Mouse (Mus musculus) thymus, adult 2 months (tissue): Measurements from ENCODE around the gene Myo18a.

ENCODE experiments used
- CTCF ChIP-seq: fragments of 200-500 bp; IDR thresholded peaks from 2 replicates; pipeline ENCODE4 v1.5.1; 2012; ENCODE audit warnings: mild to moderate bottlenecking, control low read depth, low read length, moderate library complexity, borderline replicate concordance; ENCODE audit not compliant: control insufficient read depth, poor library complexity, insufficient read depth; ENCODE audit errors: extremely low read depth
- POLR2A ChIP-seq: fragments of 200-500 bp; IDR thresholded peaks from 2 replicates; pipeline ENCODE4 v1.6.1; 2012; ENCODE audit warnings: mild to moderate bottlenecking, low read length, control low read depth, moderate library complexity; ENCODE audit not compliant: control insufficient read depth, poor library complexity, insufficient read depth; ENCODE audit errors: extremely low read depth

DNA sequence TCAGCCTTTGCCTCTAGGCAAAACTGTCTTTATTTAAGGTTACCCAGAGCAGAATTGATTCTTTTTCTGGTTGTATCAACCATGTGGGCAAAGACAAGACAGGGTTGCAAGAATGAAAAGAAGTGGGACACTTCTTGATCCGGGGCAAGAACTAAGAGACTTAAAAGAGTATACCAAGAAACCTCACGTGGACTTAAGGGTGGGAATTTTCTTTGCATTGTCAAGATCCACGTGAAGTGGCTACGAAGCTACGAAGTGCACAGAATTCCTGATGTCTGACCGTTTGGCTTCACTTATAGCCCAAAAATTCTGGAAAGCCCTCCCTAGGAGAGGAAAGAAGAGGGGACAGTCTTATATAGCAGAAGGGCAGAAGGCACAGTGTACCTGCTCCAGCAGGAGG, 130.2 kb downstream of the Myo18a start:
- TF ChIP-seq CTCF (no peak), POLR2A (no peak)
